Mouse (Mus musculus) ES-E14 (cell line): ENCODE measurements around the gene Tekt5. TPM values are rescaled to one million over a fixed set of nuclear protein-coding genes. Genes with fewer than 3 reads are reported as not detected.

Source experiments
- DNase-seq: peaks from one replicate; pipeline ENCODE4 v3.0.0-alpha.2; 2013; ENCODE audit warnings: low read depth, low spot score
- H3K27ac ChIP-seq: 2 replicates; pipeline ENCODE4 v1.5.1; 2012; ENCODE audit warnings: low read depth, mild to moderate bottlenecking, low read length, moderate library complexity, mixed read lengths; ENCODE audit not compliant: poor library complexity, insufficient read depth, severe bottlenecking
- H3K36me3 ChIP-seq: 2 replicates; pipeline ENCODE4 v1.6.1; 2012; ENCODE audit warnings: mild to moderate bottlenecking, low read length, moderate library complexity, mixed read lengths; ENCODE audit not compliant: control insufficient read depth, poor library complexity, insufficient read depth, severe bottlenecking
- H3K4me1 ChIP-seq, 2 experiments: fragments of 150-350 bp in 1 of 2; sonication (generic) in 1 of 2; 2 replicates each; pipeline ENCODE4 v1.6.1; 2012; ENCODE audit warnings: low read length in 2 of 2, mild to moderate bottlenecking in 1 of 2, mixed read lengths in 1 of 2; ENCODE audit not compliant: control insufficient read depth in 2 of 2, insufficient read depth in 2 of 2, poor library complexity in 1 of 2
- H3K4me3 ChIP-seq, 2 experiments: fragments of 150-350 bp in 1 of 2; sonication (generic) in 1 of 2; 2 replicates each; pipeline ENCODE4 v1.5.1; 2012; ENCODE audit warnings: low read length in 2 of 2, low read depth in 1 of 2, mild to moderate bottlenecking in 1 of 2, mixed read lengths in 1 of 2; ENCODE audit not compliant: insufficient read depth in 1 of 2, poor library complexity in 1 of 2, severe bottlenecking in 1 of 2
- H3K9ac ChIP-seq: 2 replicates; pipeline ENCODE4 v1.6.1; 2012; ENCODE audit warnings: low read depth, mild to moderate bottlenecking, low read length, mixed read lengths; ENCODE audit not compliant: poor library complexity, insufficient read depth, severe bottlenecking
- H3K9me3 ChIP-seq: fragments of 150-350 bp; sonication (generic); 2 replicates; pipeline ENCODE4 v1.6.1; 2012; ENCODE audit warnings: low read depth, mild to moderate bottlenecking, low read length; ENCODE audit not compliant: control insufficient read depth, insufficient read depth
- CHD2 ChIP-seq: IDR thresholded peaks from 2 replicates; pipeline ENCODE4 v1.6.1; 2014; ENCODE audit warnings: mild to moderate bottlenecking, low read depth, low read length, inconsistent platforms
- HCFC1 ChIP-seq: IDR thresholded peaks from 2 replicates; pipeline ENCODE4 v1.6.1; 2012; ENCODE audit warnings: low read length, inconsistent platforms, borderline replicate concordance; ENCODE audit not compliant: insufficient read depth
- MAFK ChIP-seq: IDR thresholded peaks from 2 replicates; pipeline ENCODE4 v1.6.1; 2014; ENCODE audit warnings: mild to moderate bottlenecking, low read depth, low read length, inconsistent platforms; ENCODE audit not compliant: insufficient read depth
- ZC3H11A ChIP-seq: IDR thresholded peaks from 2 replicates; pipeline ENCODE4 v1.6.1; 2012; ENCODE audit warnings: low read depth, mild to moderate bottlenecking, inconsistent platforms, low read length, borderline replicate concordance
- ZNF384 ChIP-seq: IDR thresholded peaks from 2 replicates; pipeline ENCODE4 v1.6.1; 2012; ENCODE audit warnings: low read depth, low read length, inconsistent platforms
- in situ Hi-C, 2 experiments: fragments of 600-800 bp; cut with MboI; formaldehyde crosslinking; loops; one replicate each; pipeline ENCODE4 v1.15.1; 2025; ENCODE audit warnings: low sequenced_read_pairs in 2 of 2, inconsistent platforms in 1 of 2; ENCODE audit not compliant: unreplicated experiment in 2 of 2
- total RNA-seq: library from RNA; depleted of rRNA; stranded (reverse); fragments of 300-350 nt; gene quantifications from 2 replicates; pipeline ENCODE4 v1.2.3, GENCODE M21; 2012; rRNA removed

Gene Tekt5
- total RNA-seq, 1 experiment: 0.22 TPM

DNA sequence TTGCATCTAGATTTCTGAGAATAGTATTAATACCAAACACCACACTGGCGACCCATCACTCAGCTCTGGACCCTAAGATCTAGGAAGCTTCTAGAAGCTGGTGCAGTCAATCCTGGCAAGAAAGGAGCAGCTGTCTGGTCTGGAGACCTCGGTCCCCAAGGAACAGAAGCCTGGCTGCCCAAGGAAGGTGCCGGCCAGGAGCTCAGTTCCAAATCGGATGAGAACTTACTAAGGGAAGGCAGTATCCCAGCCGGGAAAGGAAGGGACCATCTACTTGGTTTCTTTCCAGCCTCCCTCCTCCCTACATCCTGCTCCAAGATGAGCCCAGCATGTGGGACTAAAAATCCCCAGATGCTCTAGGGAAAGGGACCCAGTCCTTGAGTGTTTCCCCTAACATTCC, 84.8 kb downstream of the Tekt5 start:
- Histone ChIP-seq H3K9me3 (no peaks in the 10 kb centered on the region), H3K36me3 (no peaks in the 10 kb centered on the region), H3K4me3 (no peak overlapping the region), H3K27ac (no peak overlapping the region), H3K4me1 (no peaks in the 10 kb centered on the region), H3K9ac (no peak overlapping the region)
- DNase-seq: no peak
- TF ChIP-seq CHD2: no peak
- TF ChIP-seq HCFC1: no peak
- no peak for TF ChIP-seq ZNF384
- no peak for TF ChIP-seq MAFK
- TF ChIP-seq ZC3H11A: no peak
- in situ Hi-C loops: no loop called here

Other genes starting within 250 kb of the Tekt5 start
- 98.2 and 138 TPM in 2 replicates for gene Rpl39l, start 225.3 kb downstream of the Tekt5 start, total RNA-seq
- 13.3 and 15.8 TPM in 2 replicates for gene Atf7ip2, start 202.8 kb downstream of the Tekt5 start, total RNA-seq
- gene Emp2, start 81.5 kb downstream of the Tekt5 start, total RNA-seq: 2.5 and 2.8 TPM in 2 replicates
- 53.5 and 67.4 TPM in 2 replicates for gene Nubp1, start 16.5 kb upstream of the Tekt5 start, total RNA-seq
- 2.3 and 2.5 TPM in 2 replicates for gene Tvp23a, start 51.9 kb upstream of the Tekt5 start, total RNA-seq
- gene Ciita, start 84.6 kb upstream of the Tekt5 start, total RNA-seq: 0.05 and 0.22 TPM in 2 replicates
- 5.8 TPM in 2 replicates for gene Dexi, start 147.6 kb upstream of the Tekt5 start, total RNA-seq
- gene Clec16a, start 149.8 kb upstream of the Tekt5 start, total RNA-seq: 14.6 and 16.2 TPM in 2 replicates